Mouse (Mus musculus) lung, postnatal 25 days (tissue): ENCODE data around the gene Gm10354.
"Not testable (repeated sequence)": the region's sequence is repeated elsewhere in the genome, so short reads cannot be mapped to it uniquely, and the experiment has no call there.

Source experiments
- DNase-seq: peaks from one replicate; pipeline ENCODE4 v3.0.0; 2022; ENCODE audit warnings: low spot score

The Gm10354 gene

GRCm38 (mm10) chr5:14978835-14979234 lies at the start of gene Gm10354:
Gm10354 (minus strand) TSS chr5:14978935.
- not testable (repeated sequence) for DNase-seq

- DNase-seq = not testable (repeated sequence)
These were observed 45.6 kb upstream of the Gm10354 start for GRCm38 (mm10) chr5:15024316-15024715.

- not testable (repeated sequence) for DNase-seq
These were observed 41.3 kb upstream of the Gm10354 start for GRCm38 (mm10) chr5:15020067-15020466.

- not testable (repeated sequence) for DNase-seq
These were observed 32.2 kb upstream of the Gm10354 start for GRCm38 (mm10) chr5:15010639-15011582.

- not testable (repeated sequence) for DNase-seq
These were observed 28.2 kb upstream of the Gm10354 start for GRCm38 (mm10) chr5:15006907-15007306.

GRCm38 (mm10) chr5:15006288-15006687 lies 27.6 kb upstream of the Gm10354 start:
- DNase-seq = not testable (repeated sequence)

GRCm38 (mm10) chr5:15005584-15005983 lies 26.8 kb upstream of the Gm10354 start:
- DNase-seq = not testable (repeated sequence)

GRCm38 (mm10) chr5:15004569-15005562 lies 26.1 kb upstream of the Gm10354 start:
- DNase-seq = not testable (repeated sequence)

GRCm38 (mm10) chr5:14998077-14998476 lies 19.3 kb upstream of the Gm10354 start:
- not testable (repeated sequence) for DNase-seq

GRCm38 (mm10) chr5:14997556-14997955 lies 18.8 kb upstream of the Gm10354 start:
- not testable (repeated sequence) for DNase-seq

GRCm38 (mm10) chr5:14996670-14997249 lies 18.0 kb upstream of the Gm10354 start:
- DNase-seq = not testable (repeated sequence)

- DNase-seq = not testable (repeated sequence)
These were observed 15.4 kb upstream of the Gm10354 start for GRCm38 (mm10) chr5:14994124-14994523.

- DNase-seq = not testable (repeated sequence)
These were observed 11.8 kb upstream of the Gm10354 start for GRCm38 (mm10) chr5:14990375-14991158.

GRCm38 (mm10) chr5:14986649-14987387 lies 8.1 kb upstream of the Gm10354 start:
- DNase-seq = not testable (repeated sequence)

- DNase-seq = not testable (repeated sequence)
These were observed 1.4 kb downstream of the Gm10354 start for GRCm38 (mm10) chr5:14977368-14977767.

GRCm38 (mm10) chr5:14975294-14975693 lies 3.4 kb downstream of the Gm10354 start:
- DNase-seq = not testable (repeated sequence)

- DNase-seq = not testable (repeated sequence)
These were observed 5.9 kb downstream of the Gm10354 start for GRCm38 (mm10) chr5:14972841-14973240.

- not testable (repeated sequence) for DNase-seq
These were observed 14.9 kb downstream of the Gm10354 start for GRCm38 (mm10) chr5:14963821-14964220.

- DNase-seq = not testable (repeated sequence)
These were observed 17.2 kb downstream of the Gm10354 start for GRCm38 (mm10) chr5:14961502-14961901.
